Mouse (Mus musculus) liver, adult 2 months (tissue): ENCODE measurements at regions not wholly inside any gene's neighbourhood (a gene's known extent, or its start where the extent isn't known, plus 50 kb on each side); places are given as distances from the start of the nearest gene placed in this dataset.

Experiments
- CTCF ChIP-seq: fragments of 200-500 bp; IDR thresholded peaks from 2 replicates; pipeline ENCODE4 v1.5.1; 2011; ENCODE audit warnings: low read depth, low read length, control low read depth
- POLR2A ChIP-seq: fragments of 200-500 bp; IDR thresholded peaks from 2 replicates; pipeline ENCODE4 v1.6.1; 2011; ENCODE audit warnings: low read length, control low read depth; ENCODE audit not compliant: insufficient read depth; ENCODE audit errors: extremely low read depth

DNA sequence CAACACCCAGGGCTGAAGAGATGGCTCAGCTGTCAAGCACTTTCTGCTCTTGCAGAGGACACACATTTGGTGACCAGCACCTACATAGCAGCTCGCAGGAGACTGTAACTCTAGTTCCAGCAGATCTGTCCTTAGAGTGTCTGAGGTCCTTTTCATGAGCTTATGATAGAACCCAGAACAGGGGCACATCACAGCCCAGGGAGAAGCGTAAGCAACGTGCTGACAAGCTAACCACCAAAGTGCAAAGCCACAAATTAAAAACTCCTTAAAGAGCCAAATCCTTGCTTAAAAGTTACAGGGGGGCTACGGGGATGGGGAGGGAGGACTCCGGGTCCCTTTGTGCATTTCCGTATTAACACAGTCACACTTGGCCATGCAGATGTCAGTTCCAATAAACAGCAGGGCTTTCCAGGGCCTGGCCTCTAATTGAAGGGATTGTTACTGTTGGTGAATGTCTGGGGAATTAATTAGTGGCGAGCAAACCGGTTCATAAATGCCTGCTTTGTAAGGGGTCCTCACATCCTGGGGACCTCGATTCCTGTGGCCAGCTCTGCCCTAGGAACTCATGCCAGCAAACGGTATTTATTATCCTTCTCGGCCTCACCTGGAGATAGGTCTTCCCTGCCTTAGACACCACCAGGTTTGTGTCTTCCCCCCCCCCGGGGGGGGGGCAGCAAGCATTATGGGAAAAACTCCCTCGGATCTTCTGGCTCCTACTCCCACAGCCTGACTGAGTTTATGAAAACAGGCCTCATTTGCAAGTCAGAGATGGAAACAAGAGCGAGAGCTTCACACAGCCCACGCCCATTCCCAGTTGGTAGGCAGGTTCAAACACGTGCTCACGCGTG, 447.5 kb downstream of the Cd83 start:
- TF ChIP-seq CTCF, result no peak
- no peak for TF ChIP-seq POLR2A
